Mouse (Mus musculus) hindlimb bud, embryonic 11.5 days (tissue): ENCODE data around the gene Msi1.
A peak's percentile ranks its signal among the peaks of the same experiment; 100 is the strongest.

Source experiments
- DNase-seq: peaks from one replicate; pipeline ENCODE4 v3.0.0-alpha.2; 2012; ENCODE audit warnings: low read depth, low spot score; ENCODE audit errors: extremely low spot score

Gene Msi1

GRCm38 (mm10) chr5:115465642-115466420, 36.4 kb downstream of the Msi1 start, which contains the start of gene Pla2g1b:
Gene Pla2g1b, plus strand, starts transcription at chr5:115466262.
- DNase-seq, result no peak

GRCm38 (mm10) chr5:115469791-115470190, 40.4 kb downstream of the Msi1 start:
- DNase-seq, result no peak

GRCm38 (mm10) chr5:115470766-115471531, 41.5 kb downstream of the Msi1 start:
- no peak for DNase-seq

- no peak for DNase-seq
Observed at GRCm38 (mm10) chr5:115473191-115473590, 43.8 kb downstream of the Msi1 start.

- no peak for DNase-seq
Observed at GRCm38 (mm10) chr5:115474174-115474828, 44.9 kb downstream of the Msi1 start.

- no peak for DNase-seq
Observed at GRCm38 (mm10) chr5:115475337-115476106, 46.1 kb downstream of the Msi1 start.

GRCm38 (mm10) chr5:115476107-115476727, 46.8 kb downstream of the Msi1 start:
- DNase-seq, result no peak

GRCm38 (mm10) chr5:115479561-115479960, 50.2 kb downstream of the Msi1 start:
- no peak for DNase-seq

- DNase-seq, result no peak
Observed at GRCm38 (mm10) chr5:115480101-115480500, 50.7 kb downstream of the Msi1 start.

- no peak for DNase-seq
Observed at GRCm38 (mm10) chr5:115482390-115483265, 53.2 kb downstream of the Msi1 start.

- DNase-seq, result no peak
Observed at GRCm38 (mm10) chr5:115483385-115483784, 54.0 kb downstream of the Msi1 start.

- peak; percentile 95 for DNase-seq
Observed at GRCm38 (mm10) chr5:115483947-115484920, 54.8 kb downstream of the Msi1 start, which contains the start of gene Sirt4. Gene Sirt4, minus strand, starts transcription at chr5:115484725.

- DNase-seq, result no peak
Observed at GRCm38 (mm10) chr5:115484996-115485395, 55.6 kb downstream of the Msi1 start.

- DNase-seq, result no peak
Observed at GRCm38 (mm10) chr5:115485489-115486205, 56.2 kb downstream of the Msi1 start.

GRCm38 (mm10) chr5:115486726-115487125, 57.3 kb downstream of the Msi1 start:
- no peak for DNase-seq

- DNase-seq, result no peak
Observed at GRCm38 (mm10) chr5:115487353-115487752, 58.0 kb downstream of the Msi1 start.

GRCm38 (mm10) chr5:115487942-115488580, 58.7 kb downstream of the Msi1 start:
- DNase-seq, result no peak
